Mouse (Mus musculus) forebrain, embryonic 13.5 days (tissue): Measurements from ENCODE around the gene Tnr. TPM values are rescaled to one million over a fixed set of nuclear protein-coding genes. Genes with fewer than 3 reads are reported as not detected.
"Not testable (repeated sequence)": the region's sequence is repeated elsewhere in the genome, so short reads cannot be mapped to it uniquely, and the experiment has no call there.

Source experiments
- ATAC-seq: fragments of 200-750 bp; cut with Nextera tagmentation; 2 replicates; pipeline ENCODE4 v1.8.0; 2017
- H3K27ac ChIP-seq: fragments of 300-500 bp; sonication (generic); 2 replicates; pipeline ENCODE4 v1.5.1; 2015; ENCODE audit warnings: inconsistent platforms, mild to moderate bottlenecking, moderate library complexity
- H3K27me3 ChIP-seq: fragments of 300-500 bp; sonication (generic); 2 replicates; pipeline ENCODE4 v1.6.1; 2015; ENCODE audit warnings: mild to moderate bottlenecking, inconsistent platforms
- H3K36me3 ChIP-seq: fragments of 300-500 bp; sonication (generic); 2 replicates; pipeline ENCODE4 v1.6.1; 2015; ENCODE audit warnings: mild to moderate bottlenecking, inconsistent platforms; ENCODE audit not compliant: poor library complexity, severe bottlenecking
- H3K4me1 ChIP-seq: fragments of 300-500 bp; sonication (generic); 2 replicates; pipeline ENCODE4 v1.6.1; 2015; ENCODE audit warnings: inconsistent platforms
- H3K4me2 ChIP-seq: fragments of 300-500 bp; sonication (generic); 2 replicates; pipeline ENCODE4 v1.6.1; 2015; ENCODE audit warnings: inconsistent platforms, mild to moderate bottlenecking, moderate library complexity
- H3K4me3 ChIP-seq: fragments of 300-500 bp; sonication (generic); 2 replicates; pipeline ENCODE4 v1.5.1; 2015; ENCODE audit warnings: mild to moderate bottlenecking, inconsistent platforms
- H3K9ac ChIP-seq: fragments of 300-500 bp; sonication (generic); 2 replicates; pipeline ENCODE4 v1.6.1; 2015; ENCODE audit warnings: mild to moderate bottlenecking, inconsistent platforms
- H3K9me3 ChIP-seq: fragments of 300-500 bp; sonication (generic); replicated peaks from 2 replicates; pipeline ENCODE4 v1.6.1; 2016; ENCODE audit warnings: inconsistent platforms
- WGBS: fragments of 180-500 bp; shearing (Covaris S2); methylation state at CpG from one replicate; pipeline ENCODE4 v1.1.7; 2015; 5-methylcytosine and 5-hydroxymethylcytosine counted together
- polyA plus RNA-seq: library from polyadenylated mRNA; unstranded; fragments of >200 nt; fragmentation: Nextera tagmentation; extraction: Ambion mirVana; gene quantifications from 2 replicates; pipeline ENCODE4 v1.2.1, GENCODE M21; 2015

Tnr gene
- polyA plus RNA-seq, 1 experiment from 2014 or later: 1.6 TPM

GRCm38 (mm10) chr1:159953526-159953925 is 430.0 kb downstream of the Tnr start:
- no peaks in the 10 kb centered on the region for H3K27me3 ChIP-seq
- H3K4me2 ChIP-seq: no peak overlapping the region
- 54% methylated on average over 1 of the region's 1 CpGs for WGBS
- no peak for ATAC-seq
- no peak overlapping the region for H3K4me3 ChIP-seq
- no peaks in the 10 kb centered on the region for H3K36me3 ChIP-seq
- H3K27ac ChIP-seq: no peak overlapping the region
- H3K9ac ChIP-seq: no peak overlapping the region
- no peaks in the 10 kb centered on the region for H3K4me1 ChIP-seq
- H3K9me3 ChIP-seq: no peaks in the 10 kb centered on the region

GRCm38 (mm10) chr1:159963351-159963750 is 439.8 kb downstream of the Tnr start:
- Histone ChIP-seq H3K36me3 (no peaks in the 10 kb centered on the region), H3K4me3 (no peak overlapping the region), H3K4me2 (no peak overlapping the region), H3K4me1 (no peaks in the 10 kb centered on the region), H3K9ac (no peak overlapping the region), H3K9me3 (no peaks in the 10 kb centered on the region), H3K27ac (no peak overlapping the region), H3K27me3 (no peaks in the 10 kb centered on the region)
- WGBS: 77% methylated on average over 4 of the region's 4 CpGs
- no peak for ATAC-seq

GRCm38 (mm10) chr1:159966286-159966685 is 442.7 kb downstream of the Tnr start:
- H3K36me3 ChIP-seq, H3K27ac ChIP-seq, H3K9me3 ChIP-seq, H3K4me2 ChIP-seq, ATAC-seq, H3K4me1 ChIP-seq, H3K27me3 ChIP-seq, H3K4me3 ChIP-seq, H3K9ac ChIP-seq: not testable (repeated sequence)

- Histone ChIP-seq H3K9me3 (no peaks in the 10 kb centered on the region), H3K27me3 (no peaks in the 10 kb centered on the region), H3K27ac (no peak overlapping the region), H3K9ac (no peak overlapping the region), H3K4me3 (no peak overlapping the region), H3K36me3 (no peaks in the 10 kb centered on the region), H3K4me1 (no peaks in the 10 kb centered on the region), H3K4me2 (no peak overlapping the region)
- ATAC-seq: no peak
Measured at GRCm38 (mm10) chr1:159968395-159968794, 444.8 kb downstream of the Tnr start.

GRCm38 (mm10) chr1:159977786-159978185 is 454.2 kb downstream of the Tnr start:
- 76% methylated on average over 2 of the region's 2 CpGs for WGBS

GRCm38 (mm10) chr1:159979096-159979495 is 455.5 kb downstream of the Tnr start:
- H3K4me2 ChIP-seq: no peak overlapping the region
- no peak for ATAC-seq
- 87% methylated on average over 2 of the region's 2 CpGs for WGBS

More at GRCm38 (mm10) chr1:159977786-159978185, 454.2 kb downstream of the Tnr start:
- no peaks in the 10 kb centered on the region for H3K9me3 ChIP-seq
- H3K4me3 ChIP-seq: no peak overlapping the region
- no peak overlapping the region for H3K27ac ChIP-seq
- H3K27me3 ChIP-seq: no peaks in the 10 kb centered on the region
- no peak overlapping the region for H3K9ac ChIP-seq
- H3K4me2 ChIP-seq: no peak overlapping the region
- no peaks in the 10 kb centered on the region for H3K36me3 ChIP-seq
- no peak for ATAC-seq
- H3K4me1 ChIP-seq: no peaks in the 10 kb centered on the region

GRCm38 (mm10) chr1:159980355-159980754 is 456.8 kb downstream of the Tnr start:
- Histone ChIP-seq H3K4me1 (no peaks in the 10 kb centered on the region), H3K4me2 (no peak overlapping the region), H3K27ac (no peak overlapping the region), H3K9ac (no peak overlapping the region), H3K36me3 (no peaks in the 10 kb centered on the region), H3K27me3 (no peaks in the 10 kb centered on the region), H3K4me3 (no peak overlapping the region), H3K9me3 (no peaks in the 10 kb centered on the region)
- WGBS: 70% methylated on average over 1 of the region's 1 CpGs
- ATAC-seq: no peak

More at GRCm38 (mm10) chr1:159979096-159979495, 455.5 kb downstream of the Tnr start:
- H3K9ac ChIP-seq: no peak overlapping the region
- no peaks in the 10 kb centered on the region for H3K9me3 ChIP-seq
- no peak overlapping the region for H3K4me3 ChIP-seq
- no peaks in the 10 kb centered on the region for H3K4me1 ChIP-seq
- no peak overlapping the region for H3K27ac ChIP-seq
- H3K36me3 ChIP-seq: no peaks in the 10 kb centered on the region
- no peaks in the 10 kb centered on the region for H3K27me3 ChIP-seq
